Mouse (Mus musculus): ENCODE measurements around the gene Yap1.

GRCm38 (mm10) chr9:7980162-7980561 is 24.2 kb downstream of the Yap1 start:
- TF ChIP-seq CTCF (IDR thresholded peaks at IDR 0.05; ENCODE audit: low read depth, low read length) (no peak), POLR2A (IDR thresholded peaks at IDR 0.05; ENCODE audit: borderline replicate concordance, low read depth, low read length) (no peak)
